Mouse (Mus musculus): ENCODE measurements around the gene Slc13a2. TPM values are rescaled to one million over a fixed set of nuclear protein-coding genes. Genes with fewer than 3 reads are reported as not detected.

Slc13a2 gene
- polyA plus RNA-seq, 1 experiment from 2014 or later = not detected

DNA sequence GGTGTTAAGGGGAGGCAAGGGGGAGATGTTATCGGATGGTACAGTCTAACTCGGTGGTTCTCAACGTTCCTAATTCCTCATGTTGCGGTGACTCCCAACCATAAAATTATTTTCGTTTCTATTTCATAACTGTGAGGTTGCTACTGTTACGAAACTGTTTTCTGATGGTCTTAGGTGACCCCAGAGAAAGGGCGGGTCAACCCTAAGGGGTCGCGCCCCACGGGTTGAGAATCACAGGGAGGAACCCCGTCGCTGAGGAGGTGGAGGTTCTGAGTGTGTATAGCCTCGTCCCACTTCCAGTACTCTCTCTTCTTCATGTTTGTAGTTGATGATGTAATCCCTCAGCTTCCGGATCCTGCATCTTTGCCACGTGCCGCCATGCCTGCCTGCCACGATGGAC is 36.7 kb upstream of the Slc13a2 start:
- no peak overlapping the region for H3K4me3 ChIP-seq
- H3K9me3 ChIP-seq = peaks cover 3% of the 10 kb centered on the region; the same call in 1 of the 2 replicates
- no peak overlapping the region for H3K27ac ChIP-seq
- no peaks in the 10 kb centered on the region for H3K27me3 ChIP-seq
- no peak for ATAC-seq (ENCODE audit: insufficient number of reproducible peaks, insufficient read depth, low FRiP score, low TSS enrichment, low read depth)
- no peak overlapping the region for H3K9ac ChIP-seq
- no peaks in the 10 kb centered on the region for H3K36me3 ChIP-seq
- no peaks in the 10 kb centered on the region for H3K4me1 ChIP-seq
- 81% methylated on average over 17 of the region's 17 CpGs for WGBS
- no peak overlapping the region for H3K4me2 ChIP-seq

DNA sequence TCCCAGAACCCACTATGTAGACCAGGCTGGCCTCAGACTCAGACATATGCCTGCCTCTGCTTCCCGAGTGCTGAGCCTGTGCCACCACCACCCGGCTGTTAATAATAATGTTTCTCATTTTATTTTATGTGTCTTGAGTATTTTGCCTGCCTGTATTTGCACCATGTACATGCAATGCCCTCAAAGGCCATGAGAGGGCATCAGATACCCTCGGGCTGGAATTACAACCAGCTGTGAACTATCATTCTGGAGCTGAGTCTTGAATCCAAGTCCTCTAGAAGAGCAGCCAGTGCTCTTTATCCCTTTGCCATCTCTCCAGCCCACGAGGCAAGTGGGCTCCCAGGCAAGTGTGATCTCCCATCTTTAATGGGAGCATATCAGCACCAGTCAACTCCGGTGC is 33.3 kb upstream of the Slc13a2 start:
- H3K4me3 ChIP-seq = no peak overlapping the region
- no peaks in the 10 kb centered on the region for H3K9me3 ChIP-seq
- no peak overlapping the region for H3K27ac ChIP-seq
- H3K36me3 ChIP-seq = no peaks in the 10 kb centered on the region
- no peaks in the 10 kb centered on the region for H3K27me3 ChIP-seq
- 43% methylated on average over 5 of the region's 5 CpGs for WGBS
- no peak overlapping the region for H3K4me2 ChIP-seq
- ATAC-seq (ENCODE audit: insufficient number of reproducible peaks, insufficient read depth, low FRiP score, low TSS enrichment, low read depth) = no peak
- no peak overlapping the region for H3K9ac ChIP-seq
- H3K4me1 ChIP-seq = no peaks in the 10 kb centered on the region

GRCm38 (mm10) chr11:78454276-78454675 is 32.3 kb upstream of the Slc13a2 start:
- no peak overlapping the region for H3K4me3 ChIP-seq
- ATAC-seq (ENCODE audit: insufficient number of reproducible peaks, insufficient read depth, low FRiP score, low TSS enrichment, low read depth) = no peak
- H3K9me3 ChIP-seq = no peaks in the 10 kb centered on the region
- WGBS = 69% methylated on average over 7 of the region's 7 CpGs
- H3K27ac ChIP-seq = no peak overlapping the region
- no peaks in the 10 kb centered on the region for H3K4me1 ChIP-seq
- no peak overlapping the region for H3K9ac ChIP-seq
- H3K36me3 ChIP-seq = no peaks in the 10 kb centered on the region
- no peak overlapping the region for H3K4me2 ChIP-seq
- H3K27me3 ChIP-seq = no peaks in the 10 kb centered on the region

GRCm38 (mm10) chr11:78453675-78454074 is 31.7 kb upstream of the Slc13a2 start:
- no peaks in the 10 kb centered on the region for H3K27me3 ChIP-seq
- H3K36me3 ChIP-seq = no peaks in the 10 kb centered on the region
- no peak overlapping the region for H3K9ac ChIP-seq
- 14% methylated on average over 4 of the region's 4 CpGs for WGBS
- no peaks in the 10 kb centered on the region for H3K4me1 ChIP-seq
- no peak for ATAC-seq (ENCODE audit: insufficient number of reproducible peaks, insufficient read depth, low FRiP score, low TSS enrichment, low read depth)
- H3K4me3 ChIP-seq = no peak overlapping the region
- no peak overlapping the region for H3K27ac ChIP-seq
- no peak overlapping the region for H3K4me2 ChIP-seq
- H3K9me3 ChIP-seq = no peaks in the 10 kb centered on the region

DNA sequence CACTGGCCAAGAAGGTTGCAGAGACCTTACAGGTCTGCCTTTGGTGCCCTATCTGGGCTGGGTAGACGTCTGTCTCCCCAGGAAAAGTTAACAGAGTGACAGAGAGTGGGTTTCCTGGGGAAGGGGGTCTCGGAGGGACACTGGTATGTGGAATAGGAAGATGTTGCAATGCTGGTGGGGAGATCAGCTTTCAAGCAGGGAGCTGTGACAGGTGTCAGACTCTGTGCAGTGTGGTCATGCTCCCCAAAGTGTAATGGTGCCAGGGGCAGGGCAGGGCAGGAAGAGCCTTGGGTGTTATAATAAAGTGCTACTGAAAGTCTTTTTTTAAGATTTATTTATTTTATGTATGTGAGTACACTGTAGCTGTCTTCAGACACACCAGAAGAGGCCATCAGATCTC is 28.3 kb upstream of the Slc13a2 start:
- no peak overlapping the region for H3K27ac ChIP-seq
- no peaks in the 10 kb centered on the region for H3K27me3 ChIP-seq
- no peak overlapping the region for H3K4me3 ChIP-seq
- no peak for ATAC-seq (ENCODE audit: insufficient number of reproducible peaks, insufficient read depth, low FRiP score, low TSS enrichment, low read depth)
- no peak overlapping the region for H3K4me2 ChIP-seq
- WGBS = 48% methylated on average over 2 of the region's 2 CpGs
- H3K9me3 ChIP-seq = no peaks in the 10 kb centered on the region
- H3K36me3 ChIP-seq = no peaks in the 10 kb centered on the region
- no peaks in the 10 kb centered on the region for H3K4me1 ChIP-seq
- H3K9ac ChIP-seq = no peak overlapping the region

- H3K27ac ChIP-seq = no peak overlapping the region
- H3K4me1 ChIP-seq = no peaks in the 10 kb centered on the region
- H3K9me3 ChIP-seq = no peaks in the 10 kb centered on the region
- H3K4me3 ChIP-seq = no peak overlapping the region
- no peaks in the 10 kb centered on the region for H3K36me3 ChIP-seq
- no peaks in the 10 kb centered on the region for H3K27me3 ChIP-seq
- no peak overlapping the region for H3K9ac ChIP-seq
- no peak overlapping the region for H3K4me2 ChIP-seq
- no peak for ATAC-seq (ENCODE audit: insufficient number of reproducible peaks, insufficient read depth, low FRiP score, low TSS enrichment, low read depth)
- WGBS = 86% methylated on average over 1 of the region's 1 CpGs
Observed at GRCm38 (mm10) chr11:78448242-78448641, 26.2 kb upstream of the Slc13a2 start.

DNA sequence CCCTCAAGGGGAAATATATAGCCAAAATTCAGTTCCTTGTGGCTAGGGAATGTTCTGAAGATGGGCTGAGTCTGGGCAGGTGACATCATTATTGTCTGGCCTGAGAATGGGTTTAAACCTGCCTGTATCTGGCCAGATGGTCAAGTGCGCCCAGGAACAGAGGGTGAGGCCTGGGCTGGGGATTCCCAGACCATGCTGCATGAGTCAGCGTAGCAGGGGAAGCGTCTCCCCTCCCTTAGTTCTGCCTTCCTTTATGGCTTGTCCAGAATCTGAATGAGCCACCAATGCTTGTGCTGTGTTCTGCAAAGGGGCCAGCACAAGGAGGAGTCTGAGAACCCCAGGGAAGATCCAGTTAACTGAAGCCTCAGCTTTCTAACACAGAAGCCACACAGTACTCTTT is 25.2 kb upstream of the Slc13a2 start:
- no peaks in the 10 kb centered on the region for H3K4me1 ChIP-seq
- H3K27me3 ChIP-seq = no peaks in the 10 kb centered on the region
- no peak overlapping the region for H3K4me2 ChIP-seq
- no peaks in the 10 kb centered on the region for H3K36me3 ChIP-seq
- H3K4me3 ChIP-seq = no peak overlapping the region
- H3K27ac ChIP-seq = no peak overlapping the region
- H3K9ac ChIP-seq = no peak overlapping the region
- WGBS = 78% methylated on average over 3 of the region's 3 CpGs
- no peaks in the 10 kb centered on the region for H3K9me3 ChIP-seq
- no peak for ATAC-seq (ENCODE audit: insufficient number of reproducible peaks, insufficient read depth, low FRiP score, low TSS enrichment, low read depth)

- no peaks in the 10 kb centered on the region for H3K36me3 ChIP-seq
- H3K27ac ChIP-seq = no peak overlapping the region
- ATAC-seq (ENCODE audit: insufficient number of reproducible peaks, insufficient read depth, low FRiP score, low TSS enrichment, low read depth) = no peak
- H3K4me3 ChIP-seq = no peak overlapping the region
- 80% methylated on average over 5 of the region's 5 CpGs for WGBS
- no peak overlapping the region for H3K9ac ChIP-seq
- H3K27me3 ChIP-seq = no peaks in the 10 kb centered on the region
- no peaks in the 10 kb centered on the region for H3K9me3 ChIP-seq
- H3K4me1 ChIP-seq = no peaks in the 10 kb centered on the region
- H3K4me2 ChIP-seq = no peak overlapping the region
Observed at GRCm38 (mm10) chr11:78443115-78443514, 21.1 kb upstream of the Slc13a2 start.

DNA sequence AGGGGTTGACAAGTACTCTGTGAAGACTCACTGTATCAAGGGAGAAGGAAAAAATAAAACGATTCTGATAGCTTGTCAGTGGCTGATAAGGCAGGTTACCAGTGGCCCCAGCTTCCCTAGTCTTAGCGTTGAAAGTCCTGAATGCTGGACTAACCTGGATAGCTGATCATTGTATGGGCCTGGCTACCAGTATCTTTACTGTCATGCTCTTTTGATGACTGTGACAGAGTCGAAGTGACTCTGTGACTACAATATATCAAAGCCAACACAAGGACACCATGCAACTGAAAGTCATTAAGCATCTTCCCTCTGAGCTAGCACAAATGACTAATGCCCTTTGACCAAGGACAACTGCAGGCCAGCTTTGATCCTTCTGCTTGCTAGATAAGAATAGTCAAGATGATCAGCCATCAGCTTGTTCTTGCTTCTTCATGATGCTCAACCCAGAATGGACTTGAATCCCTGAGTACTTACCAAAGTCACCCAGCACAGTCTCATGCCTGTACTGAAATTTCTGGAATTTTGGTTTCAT is 16.4 kb upstream of the Slc13a2 start:
- H3K9me3 ChIP-seq = no peaks in the 10 kb centered on the region
- no peaks in the 10 kb centered on the region for H3K27me3 ChIP-seq
- WGBS = 79% methylated on average over 3 of the region's 3 CpGs
- no peak overlapping the region for H3K4me3 ChIP-seq
- ATAC-seq (ENCODE audit: insufficient number of reproducible peaks, insufficient read depth, low FRiP score, low TSS enrichment, low read depth) = no peak
- H3K36me3 ChIP-seq = no peaks in the 10 kb centered on the region
- H3K9ac ChIP-seq = no peak overlapping the region
- H3K4me1 ChIP-seq = peaks cover 8% of the 10 kb centered on the region
- H3K27ac ChIP-seq = no peak overlapping the region
- H3K4me2 ChIP-seq = no peak overlapping the region

- H3K27ac ChIP-seq = no peak overlapping the region
- H3K4me3 ChIP-seq = no peak overlapping the region
- H3K4me1 ChIP-seq = peaks cover 8% of the 10 kb centered on the region
- H3K9me3 ChIP-seq = no peaks in the 10 kb centered on the region
- no peaks in the 10 kb centered on the region for H3K36me3 ChIP-seq
- no peaks in the 10 kb centered on the region for H3K27me3 ChIP-seq
- no peak overlapping the region for H3K4me2 ChIP-seq
- H3K9ac ChIP-seq = no peak overlapping the region
- 85% methylated on average over 7 of the region's 7 CpGs for WGBS
- ATAC-seq (ENCODE audit: insufficient number of reproducible peaks, insufficient read depth, low FRiP score, low TSS enrichment, low read depth) = no peak
Observed at GRCm38 (mm10) chr11:78437182-78437581, 15.2 kb upstream of the Slc13a2 start.

DNA sequence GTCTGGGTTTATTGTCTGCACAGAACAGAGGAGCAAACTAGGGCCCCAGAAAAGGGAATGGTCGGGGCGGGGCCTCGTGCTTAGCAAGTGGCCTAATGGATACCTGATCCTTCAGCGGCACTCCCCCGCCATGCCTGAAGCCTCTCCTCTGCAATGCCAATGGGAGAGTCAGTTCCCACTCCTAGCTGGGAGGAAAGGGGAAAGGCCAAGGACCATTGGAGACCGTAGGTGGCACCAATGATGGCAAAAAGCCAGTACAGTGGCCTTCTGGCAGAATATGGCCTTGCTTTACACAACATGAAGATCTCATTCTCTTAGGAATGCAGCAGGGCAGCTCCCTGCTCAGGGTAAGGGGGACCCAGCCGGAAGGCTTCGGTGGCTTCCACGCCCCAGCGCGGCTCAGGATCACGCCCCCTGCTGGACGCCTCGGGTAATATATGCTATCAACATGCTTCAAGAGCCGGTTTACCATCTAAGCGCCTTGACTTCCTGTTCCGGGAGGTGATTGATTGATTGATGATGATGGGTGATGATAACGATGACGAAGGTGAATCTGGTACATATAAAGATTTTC is 13.8 kb upstream of the Slc13a2 start:
- Histone ChIP-seq H3K9ac (0 out of 2 replicates have a peak overlapping the region, but pooled peaks have one; percentile 36), H3K9me3 (no peaks in the 10 kb centered on the region), H3K4me3 (no peak overlapping the region), H3K27me3 (no peaks in the 10 kb centered on the region), H3K4me2 (peak overlapping the region; percentile 42), H3K27ac (peak overlapping the region; percentile 60; the same call in 1 of the 2 replicates), H3K36me3 (no peaks in the 10 kb centered on the region), H3K4me1 (peaks cover 8% of the 10 kb centered on the region)
- 6% methylated on average over 19 of the region's 19 CpGs for WGBS
- no peak for ATAC-seq (ENCODE audit: insufficient number of reproducible peaks, insufficient read depth, low FRiP score, low TSS enrichment, low read depth)

DNA sequence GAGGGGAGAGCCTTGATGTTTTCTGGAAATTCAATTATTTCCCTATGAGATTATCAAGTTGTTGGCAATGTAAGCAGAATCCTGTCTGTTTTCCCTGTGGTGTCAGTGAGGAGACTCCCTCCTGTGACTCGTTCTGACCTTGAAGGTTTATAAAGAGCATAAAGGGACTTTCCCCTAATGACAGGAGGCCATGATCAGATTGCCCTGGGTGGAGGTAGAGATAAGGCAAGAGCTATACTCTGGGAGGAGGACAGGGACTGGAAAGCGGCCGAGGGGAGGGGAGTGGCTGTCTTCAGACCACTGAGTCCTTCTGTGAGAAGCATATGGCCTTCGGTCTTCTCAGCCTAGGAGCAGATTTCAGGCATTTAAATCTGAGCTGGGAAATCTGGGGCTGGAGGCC is 12.0 kb upstream of the Slc13a2 start:
- H3K4me1 ChIP-seq = peaks cover 8% of the 10 kb centered on the region
- no peak overlapping the region for H3K9ac ChIP-seq
- no peaks in the 10 kb centered on the region for H3K36me3 ChIP-seq
- ATAC-seq (ENCODE audit: insufficient number of reproducible peaks, insufficient read depth, low FRiP score, low TSS enrichment, low read depth) = no peak
- H3K4me2 ChIP-seq = no peak overlapping the region
- H3K4me3 ChIP-seq = no peak overlapping the region
- 69% methylated on average over 4 of the region's 4 CpGs for WGBS
- H3K27ac ChIP-seq = no peak overlapping the region
- no peaks in the 10 kb centered on the region for H3K27me3 ChIP-seq
- no peaks in the 10 kb centered on the region for H3K9me3 ChIP-seq

All from embryonic facial prominence, embryonic 13.5 days (tissue).